ENCODE assay signal across 8 mouse cellular contexts in genomic region chr16:97610246-97610645, GRCm38 (mm10). TPM values are rescaled to one million over a fixed set of nuclear protein-coding genes. Genes with fewer than 3 reads are reported as not detected.
A peak's percentile ranks its signal among the peaks of the same experiment; 100 is the strongest.
DNase-seq lines count a peak whose midpoint lies in the region; ATAC-seq lines count a peak whose summit lies in the region.

No protein-coding gene starts in this region.

- H3K9ac ChIP-seq in forebrain, embryonic 15.5 days (replicated peaks) = peak overlapping the region; percentile 19; the same call in 1 of the 2 replicates
- H3K9ac ChIP-seq in midbrain, embryonic 11.5 days (ENCODE audit: low read length) = no peak overlapping the region

- peak overlapping the region; percentile 35 for H3K4me3 ChIP-seq in forebrain, embryonic 15.5 days
- peak overlapping the region; percentile 29 for H3K4me3 ChIP-seq in midbrain, embryonic 11.5 days (ENCODE audit: low read depth, low read length)

- no peaks in the 10 kb centered on the region for H3K9me3 ChIP-seq in forebrain, embryonic 15.5 days
- H3K9me3 ChIP-seq in midbrain, embryonic 11.5 days (ENCODE audit: control insufficient read depth, low read length) = no peaks in the 10 kb centered on the region

- no peaks in the 10 kb centered on the region for H3K36me3 ChIP-seq in forebrain, embryonic 15.5 days
- H3K36me3 ChIP-seq in midbrain, embryonic 11.5 days (ENCODE audit: control insufficient read depth, insufficient read depth, low read length) = no peaks in the 10 kb centered on the region

- H3K27ac ChIP-seq in forebrain, embryonic 15.5 days (replicated peaks) = no peak overlapping the region
- no peak overlapping the region for H3K27ac ChIP-seq in midbrain, embryonic 11.5 days (ENCODE audit: low read depth, low read length)

- H3K4me1 ChIP-seq in forebrain, embryonic 15.5 days = peaks cover 12% of the 10 kb centered on the region
- H3K4me1 ChIP-seq in midbrain, embryonic 11.5 days (ENCODE audit: control insufficient read depth, insufficient read depth, low read length) = peaks cover 6% of the 10 kb centered on the region

- peak; percentile 12 for DNase-seq in embryo, embryonic 11 days
- no peak for DNase-seq in embryo, embryonic 10.5 days (ENCODE audit: low spot score)
- peak; percentile 68 to 75 for DNase-seq in kidney, postnatal 36 days
- peak; percentile 86 for DNase-seq in midbrain, embryonic 11.5 days (ENCODE audit: low spot score, missing footprints)
- no peak for DNase-seq in urinary bladder, postnatal 36 days (ENCODE audit: low spot score in 2 of 2)
- no peak for DNase-seq in gastrocnemius, postnatal 25 days

- peak overlapping the region; percentile 58 for H3K4me2 ChIP-seq in forebrain, embryonic 15.5 days (replicated peaks)
- H3K4me2 ChIP-seq in midbrain, embryonic 11.5 days = peak overlapping the region; percentile 52

- no peak for ATAC-seq in forebrain, embryonic 15.5 days (replicated peaks)
- no peak for ATAC-seq in midbrain, embryonic 11.5 days (ENCODE audit: low FRiP score)
- ATAC-seq in cerebellum, adult (ENCODE audit: insufficient number of reproducible peaks, low FRiP score, low TSS enrichment) = no peak

- WGBS in forebrain, embryonic 15.5 days = 5% methylated on average over 20 of the region's 20 CpGs
- WGBS in midbrain, embryonic 11.5 days = 4% methylated on average over 20 of the region's 20 CpGs

- H3K27me3 ChIP-seq in forebrain, embryonic 15.5 days = peaks cover 38% of the 10 kb centered on the region
- H3K27me3 ChIP-seq in midbrain, embryonic 11.5 days (ENCODE audit: control insufficient read depth, insufficient read depth, low read length) = peaks cover 34% of the 10 kb centered on the region

RNA-seq across cellular contexts. Expression of gene Tmprss2, which starts 0.7 kb away (rescaled TPM):
- polyA plus RNA-seq in forebrain, embryonic 15.5 days (2015; fragmentation: Nextera tagmentation; extraction: Ambion mirVana) = not detected in 2 replicates
- 0.23 TPM in 1 of 2 replicates, not detected in the other for polyA plus RNA-seq in midbrain, embryonic 11.5 days (2014; fragmentation: Nextera tagmentation; extraction: Ambion mirVana)
- not detected for total RNA-seq in gastrocnemius, postnatal 25 days (2021)

Comparison
In these comparisons a context has a peak if more than half of its experiments do, and no peak if none do; other contexts are left out.
1. DNase-seq: peak in embryo, embryonic 11 days (single experiment), kidney, postnatal 36 days (2 of 2) and midbrain, embryonic 11.5 days (single experiment); none in embryo, embryonic 10.5 days (single experiment), urinary bladder, postnatal 36 days (0 of 2) and gastrocnemius, postnatal 25 days (single experiment).